Mouse (Mus musculus) hindbrain, embryonic 13.5 days (tissue): ENCODE results near the gene Tubb5. TPM values are rescaled to one million over a fixed set of nuclear protein-coding genes. Genes with fewer than 3 reads are reported as not detected.

Experiments
- microRNA-seq: library from miRNA; unstranded; fragments of <30 nt; microRNA quantifications from one replicate; pipeline ENCODE4, GENCODE M21; 2016
- polyA plus RNA-seq: library from polyadenylated mRNA; unstranded; fragments of >200 nt; fragmentation: Nextera tagmentation; extraction: Ambion mirVana; gene quantifications from 2 replicates; pipeline ENCODE4 v1.2.1, GENCODE M21; 2015

Gene Tubb5
- polyA plus RNA-seq, 1 experiment from 2014 or later = 1,714 TPM

Small RNA genes within 50 kb of the gene (microRNA-seq; reads per million reads assigned to microRNA genes)
- gene Gm28033 = 1.4 reads per million

Other genes starting within 250 kb of the Tubb5 start
- gene Sfta2, start 236.8 kb downstream of the Tubb5 start, polyA plus RNA-seq = not detected in 2 replicates
- not detected in 2 replicates for gene Gm9573, start 211.7 kb downstream of the Tubb5 start, polyA plus RNA-seq
- gene Mucl3, start 194.6 kb downstream of the Tubb5 start, polyA plus RNA-seq = 0.14 TPM in 1 of 2 replicates, not detected in the other
- gene Vars2, start 170.7 kb downstream of the Tubb5 start, polyA plus RNA-seq = 11.8 and 14.0 TPM in 2 replicates
- 27.6 and 29.2 TPM in 2 replicates for gene Gtf2h4, start 164.6 kb downstream of the Tubb5 start, polyA plus RNA-seq
- 128 and 140 TPM in 2 replicates for gene Ddr1, start 133.7 kb downstream of the Tubb5 start, polyA plus RNA-seq
- 8.2 and 9.2 TPM in 2 replicates for gene Ier3, start 16.6 kb downstream of the Tubb5 start, polyA plus RNA-seq
- 75.2 and 78.8 TPM in 2 replicates for gene Flot1, start 15.1 kb downstream of the Tubb5 start, polyA plus RNA-seq
- 11.0 and 11.3 TPM in 2 replicates for gene Mdc1, start 3.2 kb upstream of the Tubb5 start, polyA plus RNA-seq
- gene Nrm, start 23.0 kb upstream of the Tubb5 start, polyA plus RNA-seq = 26.4 and 26.9 TPM in 2 replicates
- gene Ppp1r18, start 27.3 kb upstream of the Tubb5 start, polyA plus RNA-seq = 26.9 and 30.5 TPM in 2 replicates
- gene Dhx16, start 41.5 kb upstream of the Tubb5 start, polyA plus RNA-seq = 28.6 and 35.3 TPM in 2 replicates
- 45.8 and 48.7 TPM in 2 replicates for gene 2310061I04Rik, start 59.1 kb upstream of the Tubb5 start, polyA plus RNA-seq
- gene Atat1, start 71.8 kb upstream of the Tubb5 start, polyA plus RNA-seq = 434 and 438 TPM in 2 replicates
- gene Mrps18b, start 78.1 kb upstream of the Tubb5 start, polyA plus RNA-seq = 46.8 and 54.7 TPM in 2 replicates
- gene Ppp1r10, start 78.1 kb upstream of the Tubb5 start, polyA plus RNA-seq = 46.0 and 47.2 TPM in 2 replicates
- gene Abcf1, start 131.5 kb upstream of the Tubb5 start, polyA plus RNA-seq = 96.6 and 103 TPM in 2 replicates
- gene Gnl1, start 141.5 kb upstream of the Tubb5 start, polyA plus RNA-seq = 53.6 and 53.7 TPM in 2 replicates
- 72.8 and 73.5 TPM in 2 replicates for gene Prr3, start 141.9 kb upstream of the Tubb5 start, polyA plus RNA-seq
- 8.8 and 9.5 TPM in 2 replicates for gene H2-T24, start 182.3 kb upstream of the Tubb5 start, polyA plus RNA-seq
- gene H2-T23, start 194.5 kb upstream of the Tubb5 start, polyA plus RNA-seq = 3.2 and 3.3 TPM in 2 replicates
- 6.7 and 7.0 TPM in 2 replicates for gene H2-T22, start 204.4 kb upstream of the Tubb5 start, polyA plus RNA-seq
- not detected in 2 replicates for gene Gm6034, start 204.7 kb upstream of the Tubb5 start, polyA plus RNA-seq
- gene Gm11127, start 220.1 kb upstream of the Tubb5 start, polyA plus RNA-seq = not detected in 2 replicates